8 mouse cellular contexts compared by ENCODE assay signal in genomic region chr19:55218192-55218739, GRCm38 (mm10). TPM values are rescaled to one million over a fixed set of nuclear protein-coding genes. Genes with fewer than 3 reads are reported as not detected.
DNase-seq lines count a peak whose midpoint lies in the region; ATAC-seq and TF ChIP-seq lines count a peak whose summit lies in the region.

No protein-coding gene starts in this region.

- ATAC-seq in G1E (ENCODE audit: extremely low read depth, insufficient number of reproducible peaks, low FRiP score, poor library complexity, severe bottlenecking): peak; percentile 34; the same call in 1 of the 2 replicates
- peak; percentile 90 for ATAC-seq in forebrain, embryonic 15.5 days (replicated peaks)
- ATAC-seq in neural tube, embryonic 14.5 days (ENCODE audit: low read depth): peak; percentile 86

- peak overlapping the region; percentile 51 for H3K4me2 ChIP-seq in forebrain, embryonic 15.5 days (replicated peaks)
- peak overlapping the region; percentile 41 for H3K4me2 ChIP-seq in neural tube, embryonic 14.5 days (ENCODE audit: low read depth, low read length)

- H3K27ac ChIP-seq in forebrain, embryonic 15.5 days (replicated peaks): no peak overlapping the region
- H3K27ac ChIP-seq in neural tube, embryonic 14.5 days (ENCODE audit: low read depth, low read length): no peak overlapping the region

- 3% methylated on average over 20 of the region's 20 CpGs for WGBS in forebrain, embryonic 15.5 days
- WGBS in neural tube, embryonic 14.5 days: 3% methylated on average over 20 of the region's 20 CpGs

- intact Hi-C loops in heart, postnatal 25 days (cut with DNase I): loop anchor here (1.0 to 2.0 kb wide), 2 partner anchors 31 to 88 kb away; no protein-coding TSS in a partner anchor

- H3K27me3 ChIP-seq in G1E (ENCODE audit: insufficient read depth, low read length): peaks cover 13% of the 10 kb centered on the region
- no peaks in the 10 kb centered on the region for H3K27me3 ChIP-seq in forebrain, embryonic 15.5 days
- no peaks in the 10 kb centered on the region for H3K27me3 ChIP-seq in neural tube, embryonic 14.5 days (ENCODE audit: control insufficient read depth, insufficient read depth, low read length)

- H3K4me3 ChIP-seq in G1E (ENCODE audit: low read depth, low read length): peak overlapping the region; percentile 30; the same call in 1 of the 2 replicates
- peak overlapping the region; percentile 40 for H3K4me3 ChIP-seq in forebrain, embryonic 15.5 days
- peak overlapping the region; percentile 12 for H3K4me3 ChIP-seq in neural tube, embryonic 14.5 days (ENCODE audit: low read depth, low read length)

- H3K4me1 ChIP-seq in G1E (ENCODE audit: insufficient read depth, low read depth, low read length): peaks cover 12% of the 10 kb centered on the region
- H3K4me1 ChIP-seq in forebrain, embryonic 15.5 days: no peaks in the 10 kb centered on the region
- H3K4me1 ChIP-seq in neural tube, embryonic 14.5 days (ENCODE audit: control insufficient read depth, insufficient read depth, low read length): no peaks in the 10 kb centered on the region

- peak; percentile 88 for TF ChIP-seq CTCF in G1E (IDR thresholded peaks at IDR 0.05; ENCODE audit: low read depth, low read length)

- H3K9ac ChIP-seq in forebrain, embryonic 15.5 days (replicated peaks): peak overlapping the region; percentile 37
- H3K9ac ChIP-seq in neural tube, embryonic 14.5 days (replicated peaks; ENCODE audit: low read depth, low read length): no peak overlapping the region; the same call in 1 of the 2 replicates

- DNase-seq in G1E (ENCODE audit: low spot score): peak; percentile 32
- DNase-seq in cerebellum, adult 11-12 months: peak; percentile 57
- peak; percentile 39 for DNase-seq in heart, postnatal 25 days (ENCODE audit: low spot score)
- DNase-seq in layer of hippocampus, adult 18-20 months (ENCODE audit: low spot score in 2 of 2): peak; percentile 68 to 94
- peak; percentile 80 to 83 for DNase-seq in lung, adult 18-20 months
- DNase-seq in testis, postnatal 10 days (ENCODE audit: low spot score): peak; percentile 90

- no peaks in the 10 kb centered on the region for H3K36me3 ChIP-seq in G1E (replicated peaks)
- H3K36me3 ChIP-seq in forebrain, embryonic 15.5 days: no peaks in the 10 kb centered on the region
- no peaks in the 10 kb centered on the region for H3K36me3 ChIP-seq in neural tube, embryonic 14.5 days (ENCODE audit: control insufficient read depth, insufficient read depth, low read length)

- no peaks in the 10 kb centered on the region for H3K9me3 ChIP-seq in G1E (replicated peaks)
- H3K9me3 ChIP-seq in forebrain, embryonic 15.5 days: no peaks in the 10 kb centered on the region
- H3K9me3 ChIP-seq in neural tube, embryonic 14.5 days (ENCODE audit: control insufficient read depth, low read length): no peaks in the 10 kb centered on the region

RNA-seq across cellular contexts. Expression of gene Gucy2g, which starts 22.8 kb away (rescaled TPM):
- total RNA-seq in G1E (2014; fragmentation: Nextera tagmentation) (not detected in 2 replicates), G1E (2017) (0.11 TPM in 1 of 2 replicates, not detected in the other)
- not detected in 2 replicates for polyA plus RNA-seq in G1E (2012)
- not detected in 2 replicates for polyA plus RNA-seq in forebrain, embryonic 15.5 days (2015; fragmentation: Nextera tagmentation; extraction: Ambion mirVana)
- total RNA-seq in heart, postnatal 25 days (2021): under 1 TPM; 0.08 to 0.10 TPM
- under 1 TPM; 0.89 to 0.99 TPM for total RNA-seq in layer of hippocampus, adult 18-20 months (2021)
- polyA plus RNA-seq in neural tube, embryonic 14.5 days (2014; fragmentation: Nextera tagmentation; extraction: Ambion mirVana): 0.05 TPM in 1 of 2 replicates, not detected in the other

RNA-seq across cellular contexts. Expression of gene Acsl5, which starts 33.5 kb away (rescaled TPM):
- 30.1 and 50.6 TPM in 2 replicates for total RNA-seq in G1E (2014; fragmentation: Nextera tagmentation)
- 111 and 131 TPM in 2 replicates for total RNA-seq in G1E (2017)
- 20.2 and 21.8 TPM in 2 replicates for polyA plus RNA-seq in G1E (2012)
- polyA plus RNA-seq in forebrain, embryonic 15.5 days (2015; fragmentation: Nextera tagmentation; extraction: Ambion mirVana): 9.9 and 10.3 TPM in 2 replicates
- 10 to 100 TPM; 10.8 to 11.4 TPM for total RNA-seq in heart, postnatal 25 days (2021)
- 10 to 100 TPM; 34.4 to 34.9 TPM for total RNA-seq in layer of hippocampus, adult 18-20 months (2021)
- 14.6 and 19.7 TPM in 2 replicates for polyA plus RNA-seq in neural tube, embryonic 14.5 days (2014; fragmentation: Nextera tagmentation; extraction: Ambion mirVana)

RNA-seq across cellular contexts. Expression of gene Tectb, which starts 37.7 kb away (rescaled TPM):
- total RNA-seq in G1E (2014; fragmentation: Nextera tagmentation) (not detected in 2 replicates), G1E (2017) (0.11 and 0.17 TPM in 2 replicates)
- polyA plus RNA-seq in G1E (2012): not detected in 2 replicates
- 0.28 TPM in 1 of 2 replicates, not detected in the other for polyA plus RNA-seq in forebrain, embryonic 15.5 days (2015; fragmentation: Nextera tagmentation; extraction: Ambion mirVana)
- total RNA-seq in heart, postnatal 25 days (2021): under 1 TPM in 1 of 2 experiments, not detected in 1; 0.21 TPM
- total RNA-seq in layer of hippocampus, adult 18-20 months (2021): under 1 TPM in 1 of 2 experiments, not detected in 1; 0.47 TPM
- 0.12 TPM in 1 of 2 replicates, not detected in the other for polyA plus RNA-seq in neural tube, embryonic 14.5 days (2014; fragmentation: Nextera tagmentation; extraction: Ambion mirVana)

Comparison
In these comparisons a context has a peak if more than half of its experiments do, and no peak if none do; other contexts are left out.
1. ATAC-seq: peak in every context shown above with its lines; median percentile 90 in forebrain, embryonic 15.5 days; 86 in neural tube, embryonic 14.5 days; 34 in G1E.
2. DNase-seq: peak in every context shown above with its lines; median percentile 90 in testis, postnatal 10 days; 82 in lung, adult 18-20 months; 81 in layer of hippocampus, adult 18-20 months; 57 in cerebellum, adult 11-12 months; 39 in heart, postnatal 25 days; 32 in G1E.